Mouse (Mus musculus): ENCODE measurements around the gene Colq. TPM values are rescaled to one million over a fixed set of nuclear protein-coding genes. Genes with fewer than 3 reads are reported as not detected.

Colq gene
- polyA plus RNA-seq, 1 experiment from 2014 or later, result 0.05 TPM

GRCm38 (mm10) chr14:31473297-31473696, 117.8 kb downstream of the Colq start:
- Histone ChIP-seq H3K4me1 (no peaks in the 10 kb centered on the region), H3K9ac (no peak overlapping the region), H3K4me3 (no peak overlapping the region), H3K4me2 (no peak overlapping the region), H3K9me3 (replicated peaks) (no peaks in the 10 kb centered on the region), H3K27ac (no peak overlapping the region), H3K36me3 (peaks cover 10% of the 10 kb centered on the region), H3K27me3 (replicated peaks) (no peaks in the 10 kb centered on the region)
- no peak for ATAC-seq
- WGBS (ENCODE audit: insufficient replicate concordance), result 73% methylated on average over 2 of the region's 2 CpGs

Other genes starting within 250 kb of the Colq start
- gene Sh3bp5, start 155.3 kb downstream of the Colq start, polyA plus RNA-seq (2016; fragmentation: Nextera tagmentation; extraction: Ambion mirVana), result 13.8 and 15.1 TPM in 2 replicates
- gene Eaf1, start 96.9 kb downstream of the Colq start, polyA plus RNA-seq (2016; fragmentation: Nextera tagmentation; extraction: Ambion mirVana), result 41.4 and 44.2 TPM in 2 replicates
- 43.7 and 46.9 TPM in 2 replicates for gene Mettl6, start 96.3 kb downstream of the Colq start, polyA plus RNA-seq (2016; fragmentation: Nextera tagmentation; extraction: Ambion mirVana)
- 0.37 and 1.3 TPM in 2 replicates for gene Gm49387, start 49.5 kb upstream of the Colq start, polyA plus RNA-seq (2016; fragmentation: Nextera tagmentation; extraction: Ambion mirVana)
- gene Btd, start 49.7 kb upstream of the Colq start, polyA plus RNA-seq (2016; fragmentation: Nextera tagmentation; extraction: Ambion mirVana), result 8.8 and 9.6 TPM in 2 replicates
- 7.4 and 9.8 TPM in 2 replicates for gene Hacl1, start 49.9 kb upstream of the Colq start, polyA plus RNA-seq (2016; fragmentation: Nextera tagmentation; extraction: Ambion mirVana)
- 6.2 and 6.6 TPM in 2 replicates for gene Ankrd28, start 239.3 kb upstream of the Colq start, polyA plus RNA-seq (2016; fragmentation: Nextera tagmentation; extraction: Ambion mirVana)